Mouse (Mus musculus): Measurements from ENCODE around the gene Pafah1b1. TPM values are rescaled to one million over a fixed set of nuclear protein-coding genes. Genes with fewer than 3 reads are reported as not detected.
A peak's percentile ranks its signal among the peaks of the same experiment; 100 is the strongest.

The Pafah1b1 gene
- polyA plus RNA-seq, 1 experiment, result 190 TPM

GRCm38 (mm10) chr11:74737861-74738260, 13.4 kb upstream of the Pafah1b1 start:
- 64% methylated on average over 3 of the region's 3 CpGs for WGBS
- no peak for DNase-seq
- Histone ChIP-seq H3K4me1 (ENCODE audit: control insufficient read depth, insufficient read depth, low read length) (no peaks in the 10 kb centered on the region), H3K27me3 (ENCODE audit: control insufficient read depth, insufficient read depth, low read length) (no peaks in the 10 kb centered on the region; the same call in 1 of the 2 replicates), H3K4me3 (replicated peaks; ENCODE audit: insufficient read depth, low read depth, low read length) (no peak overlapping the region), H3K27ac (ENCODE audit: insufficient read depth, low read length) (no peak overlapping the region)
- no peak for TF ChIP-seq CTCF (IDR thresholded peaks at IDR 0.05; ENCODE audit: borderline replicate concordance, insufficient read depth, low read depth, low read length)
- TF ChIP-seq POLR2A (IDR thresholded peaks at IDR 0.05; ENCODE audit: borderline replicate concordance, insufficient read depth, low read length), result no peak

GRCm38 (mm10) chr11:74734917-74735316, 10.4 kb upstream of the Pafah1b1 start:
- 21% methylated on average over 7 of the region's 7 CpGs for WGBS
- TF ChIP-seq CTCF (IDR thresholded peaks at IDR 0.05; ENCODE audit: borderline replicate concordance, insufficient read depth, low read depth, low read length) (no peak), POLR2A (IDR thresholded peaks at IDR 0.05; ENCODE audit: borderline replicate concordance, insufficient read depth, low read length) (no peak)
- no peak overlapping the region for H3K4me3 ChIP-seq (replicated peaks; ENCODE audit: insufficient read depth, low read depth, low read length)
- no peaks in the 10 kb centered on the region for H3K4me1 ChIP-seq (ENCODE audit: control insufficient read depth, insufficient read depth, low read length)
- H3K27ac ChIP-seq (ENCODE audit: insufficient read depth, low read length), result no peak overlapping the region; the same call in 1 of the 2 replicates
- H3K27me3 ChIP-seq (ENCODE audit: control insufficient read depth, insufficient read depth, low read length), result no peaks in the 10 kb centered on the region; the same call in 1 of the 2 replicates
- DNase-seq, result peak in 1 of 2 experiments; percentile 23

GRCm38 (mm10) chr11:74725181-74725580, 711 bp upstream of the Pafah1b1 start:
- 51% methylated on average over 5 of the region's 5 CpGs for WGBS
- TF ChIP-seq CTCF (IDR thresholded peaks at IDR 0.05; ENCODE audit: borderline replicate concordance, insufficient read depth, low read depth, low read length) (no peak), POLR2A (IDR thresholded peaks at IDR 0.05; ENCODE audit: borderline replicate concordance, insufficient read depth, low read length) (no peak)
- Histone ChIP-seq H3K4me3 (replicated peaks; ENCODE audit: insufficient read depth, low read depth, low read length) (no peak overlapping the region), H3K4me1 (ENCODE audit: control insufficient read depth, insufficient read depth, low read length) (no peaks in the 10 kb centered on the region; the same call in 1 of the 2 replicates), H3K27me3 (ENCODE audit: control insufficient read depth, insufficient read depth, low read length) (no peaks in the 10 kb centered on the region), H3K27ac (ENCODE audit: insufficient read depth, low read length) (peak overlapping the region; percentile 37; the same call in 1 of the 2 replicates)
- peak in 1 of 2 experiments; percentile 28 for DNase-seq

- under 1% methylated on average over 68 of the region's 75 CpGs for WGBS
- TF ChIP-seq CTCF (IDR thresholded peaks at IDR 0.05; ENCODE audit: borderline replicate concordance, insufficient read depth, low read depth, low read length), result no peak
- TF ChIP-seq POLR2A (IDR thresholded peaks at IDR 0.05; ENCODE audit: borderline replicate concordance, insufficient read depth, low read length), result no peak
- H3K4me3 ChIP-seq (replicated peaks; ENCODE audit: insufficient read depth, low read depth, low read length), result peak overlapping the region; percentile 94
- H3K27me3 ChIP-seq (ENCODE audit: control insufficient read depth, insufficient read depth, low read length), result no peaks in the 10 kb centered on the region
- H3K27ac ChIP-seq (ENCODE audit: insufficient read depth, low read length), result peak overlapping the region; percentile 96
- DNase-seq, result peak; percentile 83 to 86
- H3K4me1 ChIP-seq (ENCODE audit: control insufficient read depth, insufficient read depth, low read length), result peaks cover 2% of the 10 kb centered on the region
These were observed 874 bp downstream of the Pafah1b1 start for GRCm38 (mm10) chr11:74723357-74724234.

- Histone ChIP-seq H3K4me1 (ENCODE audit: control insufficient read depth, insufficient read depth, low read length) (peaks cover 2% of the 10 kb centered on the region), H3K27ac (ENCODE audit: insufficient read depth, low read length) (no peak overlapping the region)
- 10% methylated on average over 3 of the region's 3 CpGs for WGBS
These were observed 2.5 kb downstream of the Pafah1b1 start for GRCm38 (mm10) chr11:74721971-74722370.

GRCm38 (mm10) chr11:74721141-74721540, 3.3 kb downstream of the Pafah1b1 start:
- no peak overlapping the region for H3K27ac ChIP-seq (ENCODE audit: insufficient read depth, low read length)
- WGBS, result 13% methylated on average over 2 of the region's 2 CpGs
- DNase-seq, result no peak
- peaks cover 2% of the 10 kb centered on the region for H3K4me1 ChIP-seq (ENCODE audit: control insufficient read depth, insufficient read depth, low read length)
- H3K4me3 ChIP-seq (replicated peaks; ENCODE audit: insufficient read depth, low read depth, low read length), result peak overlapping the region; percentile 51
- H3K27me3 ChIP-seq (ENCODE audit: control insufficient read depth, insufficient read depth, low read length), result no peaks in the 10 kb centered on the region
- no peak for TF ChIP-seq POLR2A (IDR thresholded peaks at IDR 0.05; ENCODE audit: borderline replicate concordance, insufficient read depth, low read length)
- TF ChIP-seq CTCF (IDR thresholded peaks at IDR 0.05; ENCODE audit: borderline replicate concordance, insufficient read depth, low read depth, low read length), result no peak

More at GRCm38 (mm10) chr11:74721971-74722370, 2.5 kb downstream of the Pafah1b1 start:
- DNase-seq, result no peak
- peak overlapping the region; percentile 54 for H3K4me3 ChIP-seq (replicated peaks; ENCODE audit: insufficient read depth, low read depth, low read length)
- TF ChIP-seq POLR2A (IDR thresholded peaks at IDR 0.05; ENCODE audit: borderline replicate concordance, insufficient read depth, low read length), result no peak
- TF ChIP-seq CTCF (IDR thresholded peaks at IDR 0.05; ENCODE audit: borderline replicate concordance, insufficient read depth, low read depth, low read length), result no peak
- no peaks in the 10 kb centered on the region for H3K27me3 ChIP-seq (ENCODE audit: control insufficient read depth, insufficient read depth, low read length)

- WGBS, result 43% methylated on average over 1 of the region's 1 CpGs
- no peak for DNase-seq
- H3K4me1 ChIP-seq (ENCODE audit: control insufficient read depth, insufficient read depth, low read length), result peaks cover 2% of the 10 kb centered on the region
- H3K4me3 ChIP-seq (replicated peaks; ENCODE audit: insufficient read depth, low read depth, low read length), result no peak overlapping the region
- H3K27ac ChIP-seq (ENCODE audit: insufficient read depth, low read length), result no peak overlapping the region
- no peaks in the 10 kb centered on the region for H3K27me3 ChIP-seq (ENCODE audit: control insufficient read depth, insufficient read depth, low read length)
- no peak for TF ChIP-seq CTCF (IDR thresholded peaks at IDR 0.05; ENCODE audit: borderline replicate concordance, insufficient read depth, low read depth, low read length)
- TF ChIP-seq POLR2A (IDR thresholded peaks at IDR 0.05; ENCODE audit: borderline replicate concordance, insufficient read depth, low read length), result no peak
These were observed 3.8 kb downstream of the Pafah1b1 start for GRCm38 (mm10) chr11:74720668-74721067.

Measured in cerebellum, adult 2 months (tissue).